ENCODE assay signal across 8 mouse cellular contexts in genomic region chr19:59588068-59588522, GRCm38 (mm10).
DNase-seq lines count a peak whose midpoint lies in the region; ATAC-seq and TF ChIP-seq lines count a peak whose summit lies in the region.

No protein-coding gene starts in this region.

- peak overlapping the region; percentile 12 to 42; a peak in 3 of 4 replicates for H3K4me3 ChIP-seq in ES-E14 (ENCODE audit: insufficient read depth in 1 of 2, low read depth in 1 of 2, low read length in 2 of 2, poor library complexity in 1 of 2, severe bottlenecking in 1 of 2)
- H3K4me3 ChIP-seq in heart, embryonic 13.5 days: peak overlapping the region; percentile 46
- peak overlapping the region; percentile 27; the same call in 1 of the 2 replicates for H3K4me3 ChIP-seq in kidney, postnatal 0 days (replicated peaks; ENCODE audit: low read depth, low read length)
- peak overlapping the region; percentile 23 for H3K4me3 ChIP-seq in stomach, embryonic 15.5 days (replicated peaks)

- TF ChIP-seq CTCF in kidney, postnatal 0 days (IDR thresholded peaks at IDR 0.05; ENCODE audit: low read depth): no peak

- peaks cover 7 to 13% of the 10 kb centered on the region in 2 experiments for H3K4me1 ChIP-seq in ES-E14 (ENCODE audit: control insufficient read depth in 2 of 2, insufficient read depth in 2 of 2, low read length in 2 of 2, poor library complexity in 1 of 2)
- H3K4me1 ChIP-seq in heart, embryonic 13.5 days: peaks cover 15% of the 10 kb centered on the region
- H3K4me1 ChIP-seq in kidney, postnatal 0 days (replicated peaks; ENCODE audit: insufficient read depth, low read length): 0 out of 2 replicates have a peak, but pooled peaks cover 7% of the 10 kb centered on the region
- H3K4me1 ChIP-seq in stomach, embryonic 15.5 days: peaks cover 5% of the 10 kb centered on the region; the same call in 1 of the 2 replicates

- intact Hi-C loops in left cerebral cortex, postnatal 25 days (cut with DNase I): no loop called here

- 15% methylated on average over 17 of the region's 17 CpGs for WGBS in heart, embryonic 13.5 days
- 8% methylated on average over 17 of the region's 17 CpGs for WGBS in kidney, postnatal 0 days
- WGBS in stomach, embryonic 15.5 days: 9% methylated on average over 17 of the region's 17 CpGs

- no peaks in the 10 kb centered on the region for H3K9me3 ChIP-seq in ES-E14 (ENCODE audit: control insufficient read depth, insufficient read depth, low read depth, low read length)
- no peaks in the 10 kb centered on the region for H3K9me3 ChIP-seq in heart, embryonic 13.5 days
- H3K9me3 ChIP-seq in kidney, postnatal 0 days (replicated peaks; ENCODE audit: low read length): no peaks in the 10 kb centered on the region
- H3K9me3 ChIP-seq in stomach, embryonic 15.5 days: no peaks in the 10 kb centered on the region

- no peak overlapping the region for H3K9ac ChIP-seq in ES-E14 (ENCODE audit: insufficient read depth, low read depth, low read length, poor library complexity, severe bottlenecking)
- H3K9ac ChIP-seq in heart, embryonic 13.5 days: peak overlapping the region; percentile 40; the same call in 1 of the 2 replicates
- peak overlapping the region; percentile 35; the same call in 1 of the 2 replicates for H3K9ac ChIP-seq in kidney, postnatal 0 days (ENCODE audit: low read depth, low read length)
- no peak overlapping the region for H3K9ac ChIP-seq in stomach, embryonic 15.5 days

- H3K4me2 ChIP-seq in heart, embryonic 13.5 days: peak overlapping the region; percentile 73
- H3K4me2 ChIP-seq in kidney, postnatal 0 days (ENCODE audit: low read length): peak overlapping the region; percentile 59
- H3K4me2 ChIP-seq in stomach, embryonic 15.5 days: peak overlapping the region; percentile 51

- H3K36me3 ChIP-seq in ES-E14 (ENCODE audit: control insufficient read depth, insufficient read depth, low read length, poor library complexity, severe bottlenecking): no peaks in the 10 kb centered on the region
- no peaks in the 10 kb centered on the region for H3K36me3 ChIP-seq in heart, embryonic 13.5 days
- H3K36me3 ChIP-seq in kidney, postnatal 0 days (ENCODE audit: insufficient read depth, low read length): no peaks in the 10 kb centered on the region
- H3K36me3 ChIP-seq in stomach, embryonic 15.5 days: no peaks in the 10 kb centered on the region

- peak; percentile 30 for DNase-seq in ES-E14 (ENCODE audit: low read depth, low spot score)
- DNase-seq in adrenal gland, postnatal 25 days: peak; percentile 18
- peak; percentile 52 for DNase-seq in kidney, postnatal 0 days (ENCODE audit: low spot score)
- DNase-seq in lung, postnatal 36 days: peak; percentile 17
- no peak for DNase-seq in left cerebral cortex, postnatal 25 days (ENCODE audit: low spot score in 2 of 2)
- DNase-seq in spleen, adult 18-20 months: no peak

- no peak for ATAC-seq in heart, embryonic 13.5 days (ENCODE audit: extremely low read depth, insufficient number of reproducible peaks, low FRiP score, low TSS enrichment)
- ATAC-seq in kidney, postnatal 0 days (replicated peaks; ENCODE audit: low FRiP score, low read depth): peak; percentile 87
- peak; percentile 50; the same call in 1 of the 2 replicates for ATAC-seq in stomach, embryonic 15.5 days (ENCODE audit: insufficient read depth, low FRiP score, low read depth)

- no peaks in the 10 kb centered on the region for H3K27me3 ChIP-seq in heart, embryonic 13.5 days (replicated peaks)
- H3K27me3 ChIP-seq in kidney, postnatal 0 days (ENCODE audit: insufficient read depth, low read length): no peaks in the 10 kb centered on the region
- no peaks in the 10 kb centered on the region for H3K27me3 ChIP-seq in stomach, embryonic 15.5 days (replicated peaks)

- in situ Hi-C loops in ES-E14 (cut with MboI; ENCODE audit: low sequenced_read_pairs in 2 of 2, unreplicated experiment in 2 of 2): no loop called here

- H3K27ac ChIP-seq in ES-E14 (ENCODE audit: insufficient read depth, low read depth, low read length, poor library complexity, severe bottlenecking): no peak overlapping the region
- H3K27ac ChIP-seq in heart, embryonic 13.5 days (replicated peaks): no peak overlapping the region
- peak overlapping the region; percentile 70 for H3K27ac ChIP-seq in kidney, postnatal 0 days
- H3K27ac ChIP-seq in stomach, embryonic 15.5 days: no peak overlapping the region

TF ChIP-seq in ES-E14, 5 proteins besides CTCF, POLR2A, EP300 and RAD21:
- TF ChIP-seq ZC3H11A (IDR thresholded peaks at IDR 0.05; ENCODE audit: borderline replicate concordance, low read depth, low read length): no peak
- no peak for TF ChIP-seq MAFK (IDR thresholded peaks at IDR 0.05; ENCODE audit: insufficient read depth, low read depth, low read length)
- no peak for TF ChIP-seq HCFC1 (IDR thresholded peaks at IDR 0.05; ENCODE audit: borderline replicate concordance, insufficient read depth, low read length)
- TF ChIP-seq CHD2 (IDR thresholded peaks at IDR 0.05; ENCODE audit: low read depth, low read length): no peak
- TF ChIP-seq ZNF384 (IDR thresholded peaks at IDR 0.05; ENCODE audit: low read depth, low read length): no peak

Comparison
In these comparisons a context has a peak if more than half of its experiments do, and no peak if none do; other contexts are left out.
1. DNase-seq: peak in ES-E14 (single experiment), adrenal gland, postnatal 25 days (single experiment), kidney, postnatal 0 days (single experiment) and lung, postnatal 36 days (single experiment); none in left cerebral cortex, postnatal 25 days (0 of 2) and spleen, adult 18-20 months (0 of 2).
2. H3K9ac ChIP-seq: peak in heart, embryonic 13.5 days (single experiment) and kidney, postnatal 0 days (single experiment); none in ES-E14 (single experiment) and stomach, embryonic 15.5 days (single experiment).
3. Peak in every context shown above with its lines, with median percentiles within 50 percentile points of each other: H3K4me3 ChIP-seq and H3K4me2 ChIP-seq.